Comparison of ENCODE assay signal across 29 mouse cellular contexts in the genomic region with DNA sequence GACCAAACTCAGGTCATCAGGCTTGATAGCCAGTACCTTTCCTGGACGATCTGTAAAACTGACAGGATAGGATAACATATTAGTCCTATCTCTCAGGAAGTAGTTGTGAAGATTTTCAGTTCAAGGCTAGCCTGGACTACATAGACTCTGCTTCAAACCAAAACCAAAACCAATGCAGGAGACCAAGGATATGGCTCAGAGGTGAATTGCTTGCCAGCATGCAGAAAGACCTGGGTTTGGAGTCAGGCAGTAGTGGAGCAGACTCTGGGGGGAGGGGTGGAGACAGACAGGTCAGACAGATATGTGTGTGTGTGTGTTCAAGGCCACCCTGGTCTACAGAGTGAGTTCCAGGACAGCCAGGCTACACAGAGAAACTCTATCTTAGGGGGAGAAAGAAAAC. TPM values are rescaled to one million over a fixed set of nuclear protein-coding genes. Genes with fewer than 3 reads are reported as not detected.
DNase-seq lines count a peak whose midpoint lies in the region; ATAC-seq and TF ChIP-seq lines count a peak whose summit lies in the region.
"Had no signal": no experiment of that assay in that cellular context is flagged by ENCODE, and none has a peak within 500 bp of the region (broad histone marks: within the 10 kb centered on the region; RNA-seq: fewer than 3 reads in every experiment).

No protein-coding gene starts in this region.

- no peaks in the 10 kb centered on the region for H3K36me3 ChIP-seq in liver, embryonic 14.5 days (replicated peaks; ENCODE audit: control insufficient read depth, insufficient read depth, low read depth)
- H3K36me3 ChIP-seq in liver, postnatal 0 days (replicated peaks; ENCODE audit: insufficient read depth, low read length), result no peaks in the 10 kb centered on the region
- H3K36me3 ChIP-seq: embryonic facial prominence, embryonic 10.5 days; embryonic facial prominence, embryonic 13.5 days; forebrain, embryonic 12.5 days; forebrain, embryonic 15.5 days; heart, embryonic 12.5 days; heart, embryonic 15.5 days; hindbrain, embryonic 10.5 days; hindbrain, embryonic 13.5 days; intestine, embryonic 15.5 days had no signal

- no peak overlapping the region for H3K27ac ChIP-seq in liver, embryonic 14.5 days
- no peak overlapping the region for H3K27ac ChIP-seq in liver, postnatal 0 days (ENCODE audit: low read depth)
- H3K27ac ChIP-seq: embryonic facial prominence, embryonic 10.5 days; embryonic facial prominence, embryonic 13.5 days; forebrain, embryonic 12.5 days; forebrain, embryonic 15.5 days; heart, embryonic 15.5 days; hindbrain, embryonic 10.5 days; hindbrain, embryonic 13.5 days; intestine, embryonic 15.5 days had no signal

- DNase-seq in heart, adult 11 months, result peak; percentile 59
- no peak for DNase-seq in heart, adult 18-20 months
- no peak for DNase-seq in liver, embryonic 14.5 days (ENCODE audit: low read depth in 3 of 3, low spot score in 3 of 3)
- DNase-seq in liver, postnatal 0 days, result no peak
- DNase-seq in T-cell, adult 2 months (ENCODE audit: low spot score), result peak; percentile 16
- DNase-seq in frontal cortex, postnatal 10 days (ENCODE audit: low spot score in 2 of 2), result no peak
- DNase-seq: adrenal gland, adult 2 months; adrenal gland, postnatal 36 days; cerebellum, adult 9-11 months; cerebellum, postnatal 36 days; embryo, embryonic 11 days; gastrocnemius, postnatal 10 days; gastrocnemius, postnatal 36 days; heart, postnatal 10 days; heart, postnatal 36 days had no signal

- H3K9me3 ChIP-seq in liver, embryonic 14.5 days (ENCODE audit: control insufficient read depth, low read length), result no peaks in the 10 kb centered on the region
- H3K9me3 ChIP-seq in liver, postnatal 0 days (ENCODE audit: low read length), result no peaks in the 10 kb centered on the region
- H3K9me3 ChIP-seq: embryonic facial prominence, embryonic 10.5 days; embryonic facial prominence, embryonic 13.5 days; forebrain, embryonic 12.5 days; forebrain, embryonic 15.5 days; heart, embryonic 12.5 days; heart, embryonic 15.5 days; hindbrain, embryonic 10.5 days; hindbrain, embryonic 13.5 days; intestine, embryonic 15.5 days had no signal

- no peak overlapping the region for H3K4me3 ChIP-seq in liver, embryonic 14.5 days (ENCODE audit: insufficient read depth in 1 of 2, low read depth in 2 of 2, low read length in 2 of 2)
- no peak overlapping the region for H3K4me3 ChIP-seq in liver, postnatal 0 days (ENCODE audit: low read depth, low read length)
- H3K4me3 ChIP-seq: embryonic facial prominence, embryonic 10.5 days; embryonic facial prominence, embryonic 13.5 days; erythroblast, embryonic 14.5 days; forebrain, embryonic 12.5 days; forebrain, embryonic 15.5 days; heart, embryonic 12.5 days; heart, embryonic 15.5 days; hindbrain, embryonic 10.5 days; hindbrain, embryonic 13.5 days; intestine, embryonic 15.5 days had no signal

- no peak for TF ChIP-seq CTCF in liver, embryonic 14.5 days (IDR thresholded peaks at IDR 0.05; ENCODE audit: low read depth)
- no peak for TF ChIP-seq CTCF in liver, postnatal 0 days (IDR thresholded peaks at IDR 0.05; ENCODE audit: low read depth)

- H3K9ac ChIP-seq in liver, embryonic 14.5 days (replicated peaks), result peak overlapping the region; percentile 16; the same call in 1 of the 2 replicates
- H3K9ac ChIP-seq in liver, postnatal 0 days (replicated peaks), result no peak overlapping the region
- H3K9ac ChIP-seq: embryonic facial prominence, embryonic 13.5 days; forebrain, embryonic 12.5 days; forebrain, embryonic 15.5 days; heart, embryonic 12.5 days; heart, embryonic 15.5 days; hindbrain, embryonic 13.5 days; intestine, embryonic 15.5 days had no signal

- H3K4me1 ChIP-seq in liver, embryonic 14.5 days (replicated peaks; ENCODE audit: control insufficient read depth in 2 of 2, insufficient read depth in 2 of 2, low read length in 1 of 2), result peaks cover 40% of the 10 kb centered on the region in 2 experiments
- peaks cover 42% of the 10 kb centered on the region for H3K4me1 ChIP-seq in liver, postnatal 0 days (ENCODE audit: insufficient read depth)

- WGBS in liver, embryonic 14.5 days (ENCODE audit: insufficient replicate concordance), result 28% methylated on average over 1 of the region's 1 CpGs
- WGBS in liver, postnatal 0 days (ENCODE audit: insufficient replicate concordance), result 37% methylated on average over 1 of the region's 1 CpGs

- no peak for ATAC-seq in liver, embryonic 14.5 days (ENCODE audit: insufficient read depth)
- no peak for ATAC-seq in liver, postnatal 0 days
- ATAC-seq: forebrain, embryonic 15.5 days; hindbrain, embryonic 16.5 days; intestine, embryonic 15.5 days; Patski had no signal

- no peaks in the 10 kb centered on the region for H3K27me3 ChIP-seq in liver, embryonic 14.5 days (ENCODE audit: control insufficient read depth, insufficient read depth, low read length)
- no peaks in the 10 kb centered on the region for H3K27me3 ChIP-seq in liver, postnatal 0 days (ENCODE audit: insufficient read depth, low read length)
- H3K27me3 ChIP-seq: embryonic facial prominence, embryonic 13.5 days; forebrain, embryonic 12.5 days; forebrain, embryonic 15.5 days; heart, embryonic 12.5 days; intestine, embryonic 15.5 days; Patski had no signal

- H3K4me2 ChIP-seq in liver, embryonic 14.5 days (ENCODE audit: low read depth), result no peak overlapping the region
- H3K4me2 ChIP-seq in liver, postnatal 0 days (ENCODE audit: low read depth, low read length), result no peak overlapping the region
- H3K4me2 ChIP-seq: embryonic facial prominence, embryonic 13.5 days; forebrain, embryonic 12.5 days; forebrain, embryonic 15.5 days; heart, embryonic 12.5 days; heart, embryonic 15.5 days; hindbrain, embryonic 13.5 days had no signal

- no peak for TF ChIP-seq EP300 in liver, embryonic 14.5 days (IDR thresholded peaks at IDR 0.05; ENCODE audit: low read depth)
- TF ChIP-seq EP300 in liver, postnatal 0 days (IDR thresholded peaks at IDR 0.05; ENCODE audit: low read depth), result no peak

RNA-seq across cellular contexts. Expression of a gene that starts 3.7 kb away (rescaled TPM):
- total RNA-seq in heart, adult 18-20 months (2021), result 10 to 100 TPM; 68.3 to 71.9 TPM
- 11.0 and 11.1 TPM in 2 replicates for polyA plus RNA-seq in liver, embryonic 14.5 days (2012; rRNA removed)
- polyA plus RNA-seq in liver, embryonic 14.5 days (2014; fragmentation: Nextera tagmentation; extraction: Ambion mirVana), result 11.6 and 13.9 TPM in 2 replicates
- polyA plus RNA-seq in liver, postnatal 0 days (2015; fragmentation: Nextera tagmentation; extraction: Ambion mirVana), result 8.6 and 10.8 TPM in 2 replicates

RNA-seq across cellular contexts. Expression of a gene that starts 26.1 kb away (rescaled TPM):
- under 1 TPM in 1 of 2 experiments, not detected in 1; 0.05 TPM for total RNA-seq in heart, adult 18-20 months (2021)
- 0.01 TPM in 1 of 2 replicates, not detected in the other for polyA plus RNA-seq in liver, embryonic 14.5 days (2012; rRNA removed)
- polyA plus RNA-seq in liver, embryonic 14.5 days (2014; fragmentation: Nextera tagmentation; extraction: Ambion mirVana), result not detected in 2 replicates
- not detected in 2 replicates for polyA plus RNA-seq in liver, postnatal 0 days (2015; fragmentation: Nextera tagmentation; extraction: Ambion mirVana)
- total RNA-seq: adrenal gland, postnatal 36 days; gastrocnemius, adult 18-20 months; gastrocnemius, postnatal 36 days; granulocyte monocyte progenitor cell, adult 5-6 weeks; heart, postnatal 36 days had no signal
- polyA plus RNA-seq: adrenal gland, adult 2 months; erythroblast, embryonic 14.5 days; heart, embryonic 15.5 days had no signal

Comparison
In these comparisons a context has a peak if more than half of its experiments do, and no peak if none do; other contexts are left out.
1. DNase-seq: peak in heart, adult 11 months (single experiment) and T-cell, adult 2 months (single experiment); none in heart, adult 18-20 months (0 of 2), liver, embryonic 14.5 days (0 of 3), liver, postnatal 0 days (single experiment) and frontal cortex, postnatal 10 days (0 of 2).